Mouse (Mus musculus) midbrain, embryonic 12.5 days (tissue): ENCODE results near the gene Ugcg. TPM values are rescaled to one million over a fixed set of nuclear protein-coding genes. Genes with fewer than 3 reads are reported as not detected.

ENCODE experiments used
- ATAC-seq: fragments of 200-750 bp; cut with Nextera tagmentation; 2 replicates; pipeline ENCODE4 v1.8.0; 2017; ENCODE audit warnings: low read depth, moderate TSS enrichment, moderate library complexity; ENCODE audit not compliant: low FRiP score
- H3K27ac ChIP-seq: fragments of 300-500 bp; sonication (generic); replicated peaks from 2 replicates; pipeline ENCODE4 v1.5.1; 2016; ENCODE audit warnings: mild to moderate bottlenecking
- H3K27me3 ChIP-seq: fragments of 300-500 bp; sonication (generic); 2 replicates; pipeline ENCODE4 v1.6.1; 2016; ENCODE audit warnings: mild to moderate bottlenecking
- H3K36me3 ChIP-seq: fragments of 300-500 bp; sonication (generic); 2 replicates; pipeline ENCODE4 v1.6.1; 2016
- H3K4me1 ChIP-seq: fragments of 300-500 bp; sonication (generic); 2 replicates; pipeline ENCODE4 v1.6.1; 2016
- H3K4me2 ChIP-seq: fragments of 300-500 bp; sonication (generic); replicated peaks from 2 replicates; pipeline ENCODE4 v1.6.1; 2016; ENCODE audit warnings: mild to moderate bottlenecking, moderate library complexity
- H3K4me3 ChIP-seq: fragments of 300-500 bp; sonication (generic); 2 replicates; pipeline ENCODE4 v1.5.1; 2016; ENCODE audit warnings: mild to moderate bottlenecking
- H3K9ac ChIP-seq: fragments of 300-500 bp; sonication (generic); replicated peaks from 2 replicates; pipeline ENCODE4 v1.6.1; 2016; ENCODE audit warnings: mild to moderate bottlenecking, moderate library complexity
- H3K9me3 ChIP-seq: fragments of 300-500 bp; sonication (generic); 2 replicates; pipeline ENCODE4 v1.6.1; 2016; ENCODE audit warnings: mild to moderate bottlenecking
- WGBS: fragments of 180-500 bp; shearing (Covaris S2); methylation state at CpG from one replicate; pipeline ENCODE4 v1.1.7; 2016; 5-methylcytosine and 5-hydroxymethylcytosine counted together
- polyA plus RNA-seq: library from polyadenylated mRNA; unstranded; fragments of >200 nt; fragmentation: Nextera tagmentation; extraction: Ambion mirVana; gene quantifications from 2 replicates; pipeline ENCODE4 v1.2.1, GENCODE M21; 2016

The Ugcg gene
- polyA plus RNA-seq, 1 experiment from 2014 or later, result 15.0 TPM

DNA sequence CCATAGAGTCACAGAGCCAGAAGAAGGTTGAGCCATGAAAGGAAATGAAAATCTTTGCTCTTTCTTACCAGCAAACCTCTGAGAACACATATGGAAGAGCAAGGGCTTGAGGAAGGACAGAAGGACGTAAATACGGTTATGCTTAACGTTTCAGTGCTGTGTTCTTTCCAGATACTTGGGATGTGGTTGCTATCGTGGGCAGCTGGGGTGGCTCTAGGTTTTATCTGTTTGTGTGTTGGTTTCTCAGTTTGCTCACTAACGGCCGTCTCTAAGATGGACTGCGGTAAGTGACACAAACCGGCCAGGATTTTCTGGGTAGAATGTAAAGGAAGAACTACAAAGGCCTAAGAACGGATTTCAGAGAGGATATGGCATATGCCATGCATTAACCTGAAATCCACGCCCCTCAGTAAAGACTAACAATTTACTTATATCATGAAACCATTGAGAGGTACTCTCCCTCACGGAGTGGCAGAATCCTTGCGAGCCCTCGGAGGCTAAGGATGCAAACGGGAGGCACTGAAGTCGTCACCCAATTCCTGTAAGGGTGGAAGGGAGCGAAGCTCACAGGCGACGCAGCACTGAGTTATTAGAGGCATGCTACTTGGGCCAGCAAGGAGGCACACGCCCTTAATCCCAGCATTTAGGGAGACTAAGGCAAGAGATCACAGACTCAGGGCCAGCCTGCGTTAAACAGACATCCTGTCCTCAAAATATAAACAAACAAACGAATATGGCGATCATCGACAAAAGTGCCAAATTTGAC, 45.6 kb downstream of the Ugcg start:
- no peak overlapping the region for H3K4me3 ChIP-seq

DNA sequence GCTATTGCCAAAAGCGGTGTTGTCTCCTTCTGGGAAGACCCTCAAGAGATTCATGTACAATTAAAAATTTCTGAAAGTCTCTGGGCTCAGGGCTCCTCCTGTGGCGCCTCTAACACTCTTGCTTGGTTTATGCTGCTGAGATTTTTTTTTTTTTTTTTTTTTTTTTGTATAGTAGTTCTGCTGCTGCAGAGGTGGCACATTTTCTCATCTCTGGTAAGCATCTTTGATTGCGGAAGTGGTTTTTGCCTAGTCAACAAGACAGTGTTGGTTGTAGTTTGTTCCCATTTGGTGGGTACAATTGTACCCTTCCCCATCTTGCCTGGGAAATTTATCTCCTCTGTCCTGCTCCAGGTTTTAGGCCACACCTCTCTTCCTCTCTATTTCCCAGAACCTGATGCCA, 47.3 kb downstream of the Ugcg start:
- ATAC-seq, result no peak
- no peaks in the 10 kb centered on the region for H3K9me3 ChIP-seq
- 0 out of 2 replicates have a peak, but pooled peaks cover 3% of the 10 kb centered on the region for H3K4me1 ChIP-seq
- no peak overlapping the region for H3K9ac ChIP-seq
- 95% methylated on average over 3 of the region's 3 CpGs for WGBS
- no peaks in the 10 kb centered on the region for H3K27me3 ChIP-seq
- no peak overlapping the region for H3K4me2 ChIP-seq
- no peak overlapping the region for H3K4me3 ChIP-seq
- H3K27ac ChIP-seq, result no peak overlapping the region
- H3K36me3 ChIP-seq, result no peaks in the 10 kb centered on the region

More for the DNA sequence above, 45.6 kb downstream of the Ugcg start:
- Histone ChIP-seq H3K36me3 (no peaks in the 10 kb centered on the region), H3K9ac (no peak overlapping the region), H3K4me1 (0 out of 2 replicates have a peak, but pooled peaks cover 3% of the 10 kb centered on the region), H3K4me2 (no peak overlapping the region), H3K27ac (no peak overlapping the region), H3K27me3 (no peaks in the 10 kb centered on the region), H3K9me3 (no peaks in the 10 kb centered on the region)
- ATAC-seq, result no peak
- 91% methylated on average over 23 of the region's 23 CpGs for WGBS

DNA sequence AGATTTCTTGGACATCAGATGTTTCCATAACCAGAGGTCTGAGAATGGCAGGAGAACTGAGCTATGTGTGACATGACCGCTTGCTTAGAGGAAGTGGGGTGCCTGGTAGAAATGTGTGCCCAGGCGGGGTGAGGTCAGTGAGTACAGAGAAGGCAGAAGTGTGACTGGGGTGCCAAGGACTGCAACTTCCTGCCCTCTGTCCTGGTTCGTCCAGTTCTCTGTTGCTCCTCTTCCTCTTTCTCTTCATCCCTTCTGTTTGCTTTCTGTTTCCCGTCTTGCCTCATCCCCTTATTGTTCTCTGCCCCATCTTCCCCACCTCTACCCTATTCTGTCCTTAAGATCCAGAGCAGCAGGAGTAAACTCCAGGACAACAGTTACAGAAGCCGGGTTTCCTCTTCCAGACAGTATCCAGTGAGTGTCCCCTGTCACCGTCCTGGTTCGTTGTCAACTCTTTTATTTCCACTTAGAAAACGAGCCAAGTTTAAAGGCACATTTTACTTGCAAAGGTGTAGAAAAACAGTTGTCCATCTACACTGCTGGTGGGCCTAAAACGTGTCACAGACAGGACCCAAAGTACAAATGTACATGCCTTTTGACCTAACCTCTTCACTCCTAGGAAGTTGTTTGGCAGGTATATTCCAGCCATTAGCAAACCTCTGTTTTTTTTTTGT, 49.7 kb downstream of the Ugcg start:
- 80% methylated on average over 9 of the region's 9 CpGs for WGBS
- Histone ChIP-seq H3K9me3 (no peaks in the 10 kb centered on the region), H3K27me3 (no peaks in the 10 kb centered on the region), H3K9ac (no peak overlapping the region), H3K4me3 (no peak overlapping the region), H3K4me1 (0 out of 2 replicates have a peak, but pooled peaks cover 3% of the 10 kb centered on the region), H3K4me2 (no peak overlapping the region), H3K36me3 (no peaks in the 10 kb centered on the region), H3K27ac (no peak overlapping the region)
- ATAC-seq, result no peak

DNA sequence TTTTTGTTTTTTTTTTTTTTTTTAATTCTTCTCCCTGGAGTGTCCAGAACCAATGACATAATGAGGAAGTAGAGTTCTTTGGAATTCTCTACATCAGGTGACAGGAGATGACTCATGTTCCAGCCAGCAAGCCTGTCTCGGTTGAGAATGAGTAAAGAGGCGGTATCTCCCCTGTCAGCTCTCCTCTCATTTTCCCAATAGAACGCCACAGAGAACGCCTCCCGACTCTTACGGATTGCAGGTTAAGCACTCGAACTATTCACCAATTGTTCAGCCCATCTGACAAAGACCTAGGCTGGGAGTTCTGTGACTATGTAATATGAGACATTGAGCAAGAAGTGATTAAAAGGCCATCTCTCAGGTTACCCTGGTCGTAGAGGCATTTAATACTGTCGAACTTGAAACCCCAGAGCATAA, 50.3 kb downstream of the Ugcg start:
- WGBS, result 55% methylated on average over 9 of the region's 9 CpGs
- no peak for ATAC-seq
- Histone ChIP-seq H3K4me3 (no peak overlapping the region), H3K4me1 (0 out of 2 replicates have a peak, but pooled peaks cover 3% of the 10 kb centered on the region), H3K27ac (no peak overlapping the region), H3K27me3 (no peaks in the 10 kb centered on the region), H3K9ac (no peak overlapping the region), H3K36me3 (no peaks in the 10 kb centered on the region), H3K4me2 (no peak overlapping the region), H3K9me3 (no peaks in the 10 kb centered on the region)

DNA sequence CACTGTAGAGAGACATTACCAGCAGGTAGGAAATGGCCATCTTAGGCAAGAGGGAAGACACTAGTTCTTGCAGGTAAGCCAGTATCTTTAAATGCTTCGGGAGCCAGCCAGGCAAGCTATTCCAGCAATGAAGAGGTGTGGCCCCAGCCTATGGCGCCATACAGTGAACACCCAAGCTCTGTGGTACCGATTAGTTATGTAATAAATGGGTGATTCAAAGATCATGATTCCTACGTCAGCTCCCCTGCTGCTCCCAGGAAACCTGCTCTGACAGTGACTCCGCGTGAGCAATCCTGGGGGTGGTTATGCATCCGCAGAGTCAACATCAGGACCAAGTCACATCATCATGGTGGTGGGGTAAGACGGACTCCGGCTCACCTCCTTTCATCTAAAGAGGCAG, 51.1 kb downstream of the Ugcg start:
- ATAC-seq, result no peak

DNA sequence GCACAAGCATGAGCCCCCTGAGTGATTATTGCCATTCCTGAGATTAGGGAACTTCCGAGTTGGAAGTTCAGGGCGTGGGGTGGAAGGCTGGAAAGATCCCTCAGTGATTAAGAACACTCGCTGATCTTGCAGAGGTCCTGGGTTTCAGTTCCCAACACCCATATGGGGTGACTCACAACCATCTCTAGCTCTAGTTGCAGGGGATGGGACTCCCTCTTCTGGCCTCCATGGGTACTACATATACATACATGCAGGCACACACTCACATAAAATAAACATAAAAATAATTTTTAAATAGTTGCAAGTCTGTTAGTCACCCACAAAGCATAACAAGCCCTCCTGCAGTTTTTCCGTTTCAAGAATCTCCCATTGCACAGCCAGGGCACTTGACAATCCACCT, 52.0 kb downstream of the Ugcg start:
- 0 out of 2 replicates have a peak, but pooled peaks cover 3% of the 10 kb centered on the region for H3K4me1 ChIP-seq
- H3K27me3 ChIP-seq, result no peaks in the 10 kb centered on the region
- no peak overlapping the region for H3K9ac ChIP-seq
- no peaks in the 10 kb centered on the region for H3K36me3 ChIP-seq
- H3K4me2 ChIP-seq, result no peak overlapping the region
- 93% methylated on average over 4 of the region's 4 CpGs for WGBS
- no peak overlapping the region for H3K4me3 ChIP-seq
- no peaks in the 10 kb centered on the region for H3K9me3 ChIP-seq
- no peak for ATAC-seq
- H3K27ac ChIP-seq, result no peak overlapping the region

More for the DNA sequence above, 51.1 kb downstream of the Ugcg start:
- no peak overlapping the region for H3K4me2 ChIP-seq
- no peaks in the 10 kb centered on the region for H3K36me3 ChIP-seq
- H3K9me3 ChIP-seq, result no peaks in the 10 kb centered on the region
- H3K27ac ChIP-seq, result no peak overlapping the region
- no peak overlapping the region for H3K9ac ChIP-seq
- H3K27me3 ChIP-seq, result no peaks in the 10 kb centered on the region
- H3K4me1 ChIP-seq, result 0 out of 2 replicates have a peak, but pooled peaks cover 3% of the 10 kb centered on the region
- no peak overlapping the region for H3K4me3 ChIP-seq
- 96% methylated on average over 9 of the region's 9 CpGs for WGBS

DNA sequence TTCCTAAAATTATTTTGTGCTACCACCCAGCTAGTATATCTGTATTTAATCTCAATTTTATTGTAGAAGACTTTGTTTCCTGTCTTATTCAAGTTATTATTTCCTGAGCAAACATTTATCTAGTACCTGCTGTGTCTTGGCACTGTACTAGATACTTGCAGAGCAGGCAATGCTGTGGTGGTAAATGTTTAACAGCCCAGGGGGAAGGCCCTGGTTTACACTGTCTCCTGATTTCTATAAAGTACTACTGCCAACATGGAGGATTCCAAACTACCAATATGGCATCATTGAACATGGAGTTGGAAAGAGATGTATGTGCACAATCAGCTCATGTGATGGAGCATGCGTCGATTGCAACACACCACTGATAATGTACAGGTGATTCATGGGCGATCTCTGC, 53.2 kb downstream of the Ugcg start:
- Histone ChIP-seq H3K4me1 (0 out of 2 replicates have a peak, but pooled peaks cover 3% of the 10 kb centered on the region), H3K27me3 (no peaks in the 10 kb centered on the region), H3K27ac (no peak overlapping the region), H3K36me3 (no peaks in the 10 kb centered on the region), H3K9ac (no peak overlapping the region), H3K9me3 (no peaks in the 10 kb centered on the region), H3K4me3 (no peak overlapping the region), H3K4me2 (no peak overlapping the region)
- 95% methylated on average over 3 of the region's 3 CpGs for WGBS
- ATAC-seq, result no peak

DNA sequence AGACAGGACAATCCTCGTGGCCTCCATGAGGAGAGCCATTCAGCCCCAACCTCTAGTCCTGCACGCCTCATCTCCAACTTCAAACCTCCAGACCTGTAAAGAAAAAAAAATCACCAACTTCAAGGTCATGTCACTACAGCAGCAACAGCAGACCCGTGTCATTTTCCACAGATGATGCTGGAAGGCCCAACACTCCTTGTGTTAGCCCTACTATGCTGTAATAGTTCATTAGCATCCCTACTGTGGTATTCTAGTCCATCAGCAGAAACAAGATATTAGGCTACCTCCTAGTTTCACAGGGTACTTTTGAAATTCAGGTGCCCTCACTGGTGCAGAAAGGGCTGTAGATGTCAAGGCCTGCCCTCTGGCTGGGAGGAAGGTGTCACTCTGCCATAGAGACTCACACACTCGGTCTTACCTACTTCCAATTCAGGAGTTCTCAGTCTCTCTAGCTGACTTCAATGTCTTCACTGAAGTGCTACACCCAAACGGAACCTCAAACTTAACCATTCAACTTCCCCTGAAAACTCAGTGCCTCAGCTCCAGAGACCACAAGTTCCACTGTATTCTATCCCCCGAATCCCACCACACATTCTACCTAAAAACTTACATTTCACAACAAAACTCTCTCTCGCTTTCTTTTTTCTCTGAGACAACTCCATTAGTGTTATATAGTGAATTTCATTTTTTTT, 54.9 kb downstream of the Ugcg start:
- Histone ChIP-seq H3K27ac (no peak overlapping the region), H3K4me1 (0 out of 2 replicates have a peak, but pooled peaks cover 3% of the 10 kb centered on the region), H3K36me3 (no peaks in the 10 kb centered on the region), H3K9me3 (no peaks in the 10 kb centered on the region), H3K4me3 (no peak overlapping the region), H3K4me2 (no peak overlapping the region), H3K27me3 (no peaks in the 10 kb centered on the region), H3K9ac (no peak overlapping the region)
- no peak for ATAC-seq
- 88% methylated on average over 7 of the region's 7 CpGs for WGBS

DNA sequence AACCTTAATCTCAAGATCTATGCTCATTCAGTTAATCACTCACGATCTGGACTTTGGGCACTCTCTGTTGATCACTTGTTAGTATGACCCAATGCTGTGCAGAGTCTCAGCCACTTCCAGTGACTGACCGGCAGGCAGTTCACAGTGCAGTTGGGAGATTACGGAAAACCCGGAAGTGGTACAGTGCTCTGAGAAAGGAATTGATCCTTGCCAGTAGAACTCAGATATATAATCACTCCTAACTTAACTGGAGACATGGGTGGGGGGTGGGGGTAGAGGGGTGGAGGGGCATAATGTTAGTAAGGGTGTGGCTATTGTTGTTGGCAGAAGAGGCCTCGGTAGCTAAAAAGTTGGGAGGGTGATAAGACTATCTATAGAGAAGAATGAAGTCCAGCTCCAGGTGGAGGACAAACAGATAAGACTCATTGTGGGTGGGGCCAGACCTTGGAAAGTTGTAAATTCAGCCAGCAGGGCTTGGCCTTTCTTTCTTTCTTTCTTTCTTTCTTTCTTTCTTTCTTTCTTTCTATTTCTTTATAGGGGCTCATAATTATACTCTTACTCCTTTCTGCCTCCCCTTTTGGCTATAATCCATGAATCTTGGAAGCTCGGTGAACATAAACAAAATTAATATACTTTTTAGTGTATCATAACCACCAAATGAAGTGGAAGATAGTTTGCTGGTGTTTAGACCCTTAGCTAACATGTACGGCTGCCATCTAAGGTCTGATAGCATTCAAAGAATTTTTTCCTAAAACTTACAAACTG, 55.9 kb downstream of the Ugcg start:
- no peak overlapping the region for H3K27ac ChIP-seq
- WGBS, result 84% methylated on average over 7 of the region's 7 CpGs

DNA sequence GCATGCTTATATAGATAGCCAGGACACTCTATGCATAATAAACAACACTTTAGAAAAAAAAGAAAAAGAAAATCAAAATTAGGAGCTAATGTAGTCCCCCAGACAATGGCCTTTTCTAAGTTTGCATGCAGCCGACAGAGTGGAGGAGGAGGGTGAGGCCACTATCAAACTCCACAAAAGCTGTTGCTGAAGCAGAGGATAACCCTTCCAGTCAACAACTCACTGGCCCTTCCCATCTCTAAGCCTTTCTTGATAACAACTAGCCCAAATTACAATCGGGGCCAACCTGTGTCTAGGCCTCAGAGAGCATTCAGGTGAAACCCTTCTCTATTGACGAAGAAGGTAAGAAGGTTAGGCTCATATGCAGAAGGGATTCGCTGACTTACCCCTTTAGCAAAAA, 56.7 kb downstream of the Ugcg start:
- no peaks in the 10 kb centered on the region for H3K27me3 ChIP-seq
- WGBS, result 92% methylated on average over 4 of the region's 4 CpGs
- H3K9ac ChIP-seq, result no peak overlapping the region
- no peak overlapping the region for H3K4me2 ChIP-seq
- no peak overlapping the region for H3K27ac ChIP-seq
- H3K9me3 ChIP-seq, result no peaks in the 10 kb centered on the region
- no peaks in the 10 kb centered on the region for H3K36me3 ChIP-seq
- no peaks in the 10 kb centered on the region for H3K4me1 ChIP-seq
- no peak for ATAC-seq
- H3K4me3 ChIP-seq, result no peak overlapping the region

More for the DNA sequence above, 55.9 kb downstream of the Ugcg start:
- no peak overlapping the region for H3K4me3 ChIP-seq
- H3K4me1 ChIP-seq, result no peaks in the 10 kb centered on the region
- H3K9ac ChIP-seq, result no peak overlapping the region
- H3K4me2 ChIP-seq, result no peak overlapping the region
- no peaks in the 10 kb centered on the region for H3K9me3 ChIP-seq
- ATAC-seq, result no peak
- H3K27me3 ChIP-seq, result no peaks in the 10 kb centered on the region
- H3K36me3 ChIP-seq, result no peaks in the 10 kb centered on the region

DNA sequence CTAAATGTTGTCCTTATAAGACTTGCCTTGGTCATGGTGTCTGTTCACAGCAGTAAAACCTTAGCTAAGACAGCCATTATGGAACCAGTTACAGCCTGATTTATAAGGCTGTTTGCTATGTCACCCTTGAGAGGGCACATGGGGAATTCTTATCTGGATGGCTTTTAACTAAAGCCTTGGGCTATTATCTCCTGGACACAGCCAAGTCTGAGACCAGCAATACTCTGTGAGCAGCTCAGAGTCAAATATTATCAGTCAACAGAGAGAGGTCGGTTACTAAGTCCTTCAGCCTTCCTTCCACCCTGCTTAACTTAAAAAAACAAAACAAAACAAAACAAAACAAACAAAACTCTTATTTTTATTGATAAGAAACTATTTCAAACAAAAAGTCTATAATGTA, 58.5 kb downstream of the Ugcg start:
- no peak overlapping the region for H3K4me2 ChIP-seq
- no peaks in the 10 kb centered on the region for H3K36me3 ChIP-seq
- no peak for ATAC-seq
- no peaks in the 10 kb centered on the region for H3K9me3 ChIP-seq
- WGBS, result 73% methylated on average over 1 of the region's 1 CpGs
- H3K27ac ChIP-seq, result no peak overlapping the region
- H3K27me3 ChIP-seq, result no peaks in the 10 kb centered on the region
- H3K4me1 ChIP-seq, result no peaks in the 10 kb centered on the region
- H3K9ac ChIP-seq, result no peak overlapping the region
- H3K4me3 ChIP-seq, result no peak overlapping the region
